Comparison of ENCODE assay signal across 12 mouse cellular contexts in the genomic region with DNA sequence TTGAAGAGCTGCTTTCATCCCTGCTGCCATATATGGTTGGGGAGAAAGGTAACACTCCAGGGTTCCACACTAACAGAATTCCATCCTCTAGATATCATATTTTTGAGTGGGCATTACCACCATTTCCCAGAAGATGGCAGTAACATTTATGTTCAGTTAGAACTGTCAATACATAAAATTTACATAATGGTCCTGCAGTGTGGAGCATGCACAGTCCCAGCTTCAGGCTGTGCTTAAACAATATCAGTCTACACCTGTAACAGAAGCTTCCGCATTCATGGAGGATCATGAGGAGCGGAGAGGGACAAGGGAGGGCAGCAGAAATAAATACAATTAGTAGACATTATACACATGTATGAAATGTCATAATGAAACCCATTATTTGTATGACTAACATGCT.
A peak's percentile ranks its signal among the peaks of the same experiment; 100 is the strongest.
DNase-seq lines count a peak whose midpoint lies in the region; ATAC-seq and TF ChIP-seq lines count a peak whose summit lies in the region.
"Had no signal": no experiment of that assay in that cellular context is flagged by ENCODE, and none has a peak within 500 bp of the region (broad histone marks: within the 10 kb centered on the region; RNA-seq: fewer than 3 reads in every experiment).

No protein-coding gene starts in this region.

- WGBS in heart, postnatal 0 days: 91% methylated on average over 2 of the region's 2 CpGs
- WGBS in hindbrain, postnatal 0 days: 80% methylated on average over 2 of the region's 2 CpGs

- no peak for TF ChIP-seq EP300 in heart, postnatal 0 days (IDR thresholded peaks at IDR 0.05; ENCODE audit: low read depth)

- H3K27ac ChIP-seq in heart, postnatal 0 days (ENCODE audit: low read depth): no peak overlapping the region
- H3K27ac ChIP-seq in hindbrain, postnatal 0 days: no peak overlapping the region
- no peak overlapping the region for H3K27ac ChIP-seq in gastrocnemius, adult 2 months
- H3K27ac ChIP-seq: kidney, embryonic 15.5 days; liver, embryonic 15.5 days had no signal

- H3K9me3 ChIP-seq in heart, postnatal 0 days (replicated peaks; ENCODE audit: control insufficient read depth, low read length): no peaks in the 10 kb centered on the region
- H3K9me3 ChIP-seq in hindbrain, postnatal 0 days (ENCODE audit: low read length): no peaks in the 10 kb centered on the region
- H3K9me3 ChIP-seq: kidney, embryonic 15.5 days; liver, embryonic 15.5 days had no signal

- H3K27me3 ChIP-seq in heart, postnatal 0 days (ENCODE audit: control insufficient read depth, insufficient read depth, low read length): no peaks in the 10 kb centered on the region
- no peaks in the 10 kb centered on the region for H3K27me3 ChIP-seq in hindbrain, postnatal 0 days (ENCODE audit: insufficient read depth, low read length)
- H3K27me3 ChIP-seq: kidney, embryonic 15.5 days; liver, embryonic 15.5 days had no signal

- H3K4me1 ChIP-seq in heart, postnatal 0 days (ENCODE audit: control insufficient read depth, insufficient read depth): no peaks in the 10 kb centered on the region
- no peaks in the 10 kb centered on the region for H3K4me1 ChIP-seq in hindbrain, postnatal 0 days (ENCODE audit: insufficient read depth, low read length)
- H3K4me1 ChIP-seq: kidney, embryonic 15.5 days; liver, embryonic 15.5 days had no signal

- peak; percentile 42 for TF ChIP-seq CTCF in heart, postnatal 0 days (IDR thresholded peaks at IDR 0.05; ENCODE audit: low read depth)
- peak; percentile 58 for TF ChIP-seq CTCF in hindbrain, postnatal 0 days (IDR thresholded peaks at IDR 0.05; ENCODE audit: low read depth)
- TF ChIP-seq CTCF in gastrocnemius, adult 2 months (IDR thresholded peaks at IDR 0.05): no peak

- H3K4me3 ChIP-seq in heart, postnatal 0 days (ENCODE audit: low read depth, low read length): no peak overlapping the region
- H3K4me3 ChIP-seq in hindbrain, postnatal 0 days (ENCODE audit: low read length): no peak overlapping the region
- H3K4me3 ChIP-seq in gastrocnemius, adult 2 months: no peak overlapping the region
- H3K4me3 ChIP-seq: kidney, embryonic 15.5 days; liver, embryonic 15.5 days had no signal

- H3K9ac ChIP-seq in heart, postnatal 0 days (replicated peaks; ENCODE audit: low read depth, low read length): no peak overlapping the region
- H3K9ac ChIP-seq in hindbrain, postnatal 0 days (replicated peaks; ENCODE audit: low read length): no peak overlapping the region
- H3K9ac ChIP-seq: kidney, embryonic 15.5 days; liver, embryonic 15.5 days had no signal

- no peak overlapping the region for H3K4me2 ChIP-seq in heart, postnatal 0 days (ENCODE audit: low read depth, low read length)
- H3K4me2 ChIP-seq in hindbrain, postnatal 0 days (ENCODE audit: low read depth, low read length): no peak overlapping the region
- H3K4me2 ChIP-seq: kidney, embryonic 15.5 days; liver, embryonic 15.5 days had no signal

- H3K36me3 ChIP-seq in heart, postnatal 0 days (replicated peaks; ENCODE audit: control insufficient read depth, insufficient read depth, low read length): no peaks in the 10 kb centered on the region
- H3K36me3 ChIP-seq in hindbrain, postnatal 0 days (ENCODE audit: insufficient read depth, low read length): no peaks in the 10 kb centered on the region
- H3K36me3 ChIP-seq: kidney, embryonic 15.5 days; liver, embryonic 15.5 days had no signal

- no peak for ATAC-seq in heart, postnatal 0 days (ENCODE audit: insufficient read depth, low read depth)
- ATAC-seq in hindbrain, postnatal 0 days: peak; percentile 51; the same call in 1 of the 2 replicates

- intact Hi-C loops in heart, postnatal 36 days (cut with DNase I): loop anchor here (5.0 to 10.0 kb wide), 2 partner anchors 123 to 405 kb away; no protein-coding TSS in a partner anchor
- intact Hi-C loops in gastrocnemius, adult 2 months (cut with DNase I): no loop called here

- DNase-seq in heart, postnatal 0 days (ENCODE audit: low spot score): no peak
- no peak for DNase-seq in heart, postnatal 36 days
- DNase-seq in 3T3-L1 (ENCODE audit: low read depth, low spot score) (peak; percentile 69), adipocyte (ENCODE audit: low spot score) (peak; percentile 43)
- peak; percentile 54 for DNase-seq in hindbrain, postnatal 0 days (ENCODE audit: low spot score)
- no peak for DNase-seq in ovary, postnatal 14 days (ENCODE audit: low spot score)
- no peak for DNase-seq in spleen, adult 12 weeks (ENCODE audit: low spot score)
- DNase-seq in gastrocnemius, adult 2 months: no peak
- DNase-seq: cerebellum, postnatal 25 days; heart, adult 11 months had no signal

Comparison
In these comparisons a context has a peak if more than half of its experiments do, and no peak if none do; other contexts are left out.
1. DNase-seq: peak in 3T3-L1 (single experiment), adipocyte (single experiment) and hindbrain, postnatal 0 days (single experiment); none in heart, postnatal 0 days (single experiment), heart, postnatal 36 days (0 of 2), ovary, postnatal 14 days (single experiment), spleen, adult 12 weeks (single experiment) and gastrocnemius, adult 2 months (single experiment).